Mouse (Mus musculus) forebrain, embryonic 11.5 days (tissue): ENCODE measurements at regions not wholly inside any gene's neighbourhood (a gene's known extent, or its start where the extent isn't known, plus 50 kb on each side); places are given as distances from the start of the nearest gene placed in this dataset.

Experiments used
- ATAC-seq: fragments of 200-750 bp; cut with Nextera tagmentation; replicated peaks from 2 replicates; pipeline ENCODE4 v1.8.0; 2017; ENCODE audit warnings: moderate TSS enrichment; ENCODE audit not compliant: low FRiP score
- DNase-seq: peaks from one replicate; pipeline ENCODE4 v3.0.0-alpha.2; 2017; ENCODE audit warnings: low spot score
- H3K27ac ChIP-seq: fragments of 300-500 bp; sonication (generic); 2 replicates; pipeline ENCODE4 v1.5.1; 2014; ENCODE audit warnings: low read depth, low read length
- H3K27me3 ChIP-seq: fragments of 300-500 bp; sonication (generic); 2 replicates; pipeline ENCODE4 v1.6.1; 2014; ENCODE audit warnings: mild to moderate bottlenecking, low read length, mixed read lengths; ENCODE audit not compliant: control insufficient read depth, insufficient read depth
- H3K36me3 ChIP-seq: fragments of 300-500 bp; sonication (generic); 2 replicates; pipeline ENCODE4 v1.6.1; 2014; ENCODE audit warnings: mild to moderate bottlenecking, low read length, moderate library complexity, mixed read lengths; ENCODE audit not compliant: control insufficient read depth, insufficient read depth
- H3K4me1 ChIP-seq: fragments of 300-500 bp; sonication (generic); replicated peaks from 2 replicates; pipeline ENCODE4 v1.6.1; 2014; ENCODE audit warnings: low read length, mixed read lengths; ENCODE audit not compliant: control insufficient read depth, insufficient read depth
- H3K4me2 ChIP-seq: fragments of 300-500 bp; sonication (generic); 2 replicates; pipeline ENCODE4 v1.6.1; 2014; ENCODE audit warnings: low read depth, mild to moderate bottlenecking, low read length, moderate library complexity, mixed read lengths; ENCODE audit not compliant: severe bottlenecking
- H3K4me3 ChIP-seq: fragments of 300-500 bp; sonication (generic); 2 replicates; pipeline ENCODE4 v1.5.1; 2014; ENCODE audit warnings: low read depth, low read length
- H3K9ac ChIP-seq: fragments of 300-500 bp; sonication (generic); 2 replicates; pipeline ENCODE4 v1.6.1; 2014; ENCODE audit warnings: low read length
- H3K9me3 ChIP-seq: fragments of 300-500 bp; sonication (generic); 2 replicates; pipeline ENCODE4 v1.6.1; 2016; ENCODE audit warnings: low read length, mixed read lengths; ENCODE audit not compliant: control insufficient read depth
- WGBS: fragments of 180-500 bp; shearing (Covaris S2); extraction: QIAGEN DNeasy Blood & Tissue Kit; methylation state at CpG from one replicate; pipeline ENCODE4 v1.1.7; 2014; 5-methylcytosine and 5-hydroxymethylcytosine counted together

DNA sequence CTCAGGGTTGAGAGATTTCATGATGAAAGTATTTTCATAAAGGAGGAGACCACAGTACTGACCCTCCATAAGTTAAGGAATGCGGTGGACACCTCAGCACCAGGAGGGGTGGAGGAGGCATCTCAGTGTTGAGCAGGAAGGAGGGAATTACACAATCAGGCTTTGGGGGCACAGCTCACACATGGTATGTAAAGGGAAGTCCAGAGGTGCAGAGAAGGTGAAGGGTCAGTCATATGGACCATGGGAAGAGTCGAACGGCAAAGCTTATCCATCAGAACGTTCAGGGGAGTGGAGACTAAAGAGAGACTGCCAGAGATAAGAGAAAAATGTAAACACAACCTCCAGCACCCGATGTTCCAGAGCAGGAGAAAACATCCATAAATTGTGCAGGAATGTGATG, 166.4 kb upstream of the Dapk1 start:
- no peak overlapping the region for H3K4me3 ChIP-seq
- no peaks in the 10 kb centered on the region; the same call in 1 of the 2 replicates for H3K9me3 ChIP-seq
- no peak overlapping the region; the same call in 1 of the 2 replicates for H3K27ac ChIP-seq
- no peaks in the 10 kb centered on the region for H3K4me1 ChIP-seq
- no peak overlapping the region for H3K9ac ChIP-seq
- no peaks in the 10 kb centered on the region for H3K36me3 ChIP-seq
- ATAC-seq (no peak), DNase-seq (no peak)
- H3K27me3 ChIP-seq: no peaks in the 10 kb centered on the region
- WGBS: 83% methylated on average over 5 of the region's 5 CpGs
- H3K4me2 ChIP-seq: no peak overlapping the region

DNA sequence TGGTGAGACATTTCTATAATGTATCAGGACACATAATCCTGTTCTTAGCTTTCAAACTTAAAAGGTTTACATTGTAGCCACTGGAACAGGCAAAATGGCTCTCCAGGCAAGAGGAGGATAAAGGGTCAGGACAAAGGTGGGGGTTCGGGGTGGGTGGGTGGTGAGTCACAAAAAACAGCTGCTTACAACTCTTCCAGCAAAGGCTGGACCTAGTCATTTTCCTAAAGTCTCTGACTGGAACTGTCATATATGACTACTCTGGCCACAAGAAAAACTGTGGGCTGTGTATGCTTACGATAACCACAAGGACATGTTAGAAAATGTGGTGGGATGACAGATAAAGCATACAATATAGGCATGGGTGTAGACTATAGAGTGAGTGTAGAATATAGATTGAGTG, 163.6 kb upstream of the Dapk1 start:
- DNase-seq: peak; percentile 23
- Histone ChIP-seq H3K4me1 (no peaks in the 10 kb centered on the region), H3K4me2 (no peak overlapping the region), H3K27ac (no peak overlapping the region), H3K27me3 (no peaks in the 10 kb centered on the region), H3K36me3 (no peaks in the 10 kb centered on the region), H3K9me3 (no peaks in the 10 kb centered on the region), H3K4me3 (no peak overlapping the region), H3K9ac (no peak overlapping the region)
- WGBS: 88% methylated on average over 2 of the region's 2 CpGs
- ATAC-seq: no peak

DNA sequence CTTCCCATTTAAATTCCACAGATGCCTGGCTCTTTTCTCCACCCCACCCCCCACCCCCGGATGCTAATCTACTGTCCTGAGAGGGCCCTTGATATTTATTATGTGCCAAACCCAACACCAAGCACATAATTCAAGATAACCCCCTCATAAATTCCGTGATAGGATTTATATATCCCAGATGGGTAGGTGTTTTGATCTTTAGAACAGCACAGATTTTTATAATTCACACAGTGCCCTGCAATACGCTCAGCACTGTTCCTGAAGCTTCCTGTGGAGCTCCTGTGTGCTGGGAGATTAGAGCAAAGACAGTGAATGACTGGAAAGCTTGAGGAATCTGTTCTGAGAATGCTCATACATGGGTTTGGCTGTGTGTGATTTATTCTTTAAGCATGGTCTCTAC, 161.2 kb upstream of the Dapk1 start:
- no peaks in the 10 kb centered on the region for H3K9me3 ChIP-seq
- H3K27ac ChIP-seq: no peak overlapping the region
- 67% methylated on average over 3 of the region's 3 CpGs for WGBS
- no peak overlapping the region for H3K4me3 ChIP-seq
- no peak for ATAC-seq
- no peak overlapping the region for H3K9ac ChIP-seq
- H3K4me2 ChIP-seq: no peak overlapping the region
- no peak for DNase-seq
- no peaks in the 10 kb centered on the region for H3K27me3 ChIP-seq
- H3K36me3 ChIP-seq: no peaks in the 10 kb centered on the region
- no peaks in the 10 kb centered on the region for H3K4me1 ChIP-seq

DNA sequence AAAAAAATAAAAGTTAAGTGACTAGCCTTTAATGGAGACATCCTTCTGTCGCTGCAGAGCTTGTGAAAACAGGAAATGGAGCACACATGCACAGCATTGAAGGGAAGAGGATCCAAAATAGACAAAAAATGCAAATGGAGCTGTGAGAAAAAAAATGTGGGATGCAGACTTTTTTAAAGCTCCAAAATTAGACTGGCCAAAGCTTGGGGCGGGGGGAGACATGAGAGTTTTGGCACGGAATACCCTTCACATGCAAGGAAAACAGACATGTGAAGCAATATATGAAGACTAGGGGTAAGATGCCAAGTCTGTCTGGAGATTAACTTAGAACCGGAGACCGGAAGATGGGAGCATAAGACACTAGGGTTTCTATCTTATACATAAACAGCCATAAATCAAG, 156.6 kb upstream of the Dapk1 start:
- Histone ChIP-seq H3K36me3 (no peaks in the 10 kb centered on the region), H3K4me3 (no peak overlapping the region), H3K4me2 (no peak overlapping the region), H3K27ac (no peak overlapping the region), H3K4me1 (no peaks in the 10 kb centered on the region), H3K9ac (no peak overlapping the region), H3K9me3 (no peaks in the 10 kb centered on the region), H3K27me3 (no peaks in the 10 kb centered on the region)
- WGBS: 87% methylated on average over 5 of the region's 5 CpGs
- no peak for ATAC-seq
- no peak for DNase-seq

DNA sequence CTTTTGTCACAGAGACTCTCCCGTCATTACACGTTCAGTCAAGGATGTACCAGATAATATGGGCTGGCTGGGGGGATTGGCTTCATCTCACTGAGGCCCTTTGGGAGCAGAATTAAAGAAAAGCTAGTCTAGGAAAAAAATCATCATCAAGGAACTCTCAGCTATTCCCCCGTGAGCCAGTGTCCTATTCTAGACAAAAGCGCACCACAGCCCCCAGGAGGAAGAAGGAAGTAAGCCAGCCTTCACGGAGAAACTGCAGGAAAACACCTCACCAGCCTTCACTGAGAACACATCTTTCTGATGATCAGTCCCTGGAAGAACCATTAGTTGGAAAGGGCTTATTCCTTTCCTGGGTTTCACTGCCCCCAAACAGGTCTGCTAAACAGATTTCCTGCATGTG, 154.8 kb upstream of the Dapk1 start:
- ATAC-seq (no peak), DNase-seq (peak; percentile 41)
- Histone ChIP-seq H3K27ac (no peak overlapping the region), H3K4me3 (no peak overlapping the region), H3K9ac (no peak overlapping the region), H3K36me3 (no peaks in the 10 kb centered on the region), H3K4me2 (no peak overlapping the region), H3K27me3 (no peaks in the 10 kb centered on the region), H3K4me1 (no peaks in the 10 kb centered on the region), H3K9me3 (no peaks in the 10 kb centered on the region)
- 70% methylated on average over 5 of the region's 5 CpGs for WGBS

DNA sequence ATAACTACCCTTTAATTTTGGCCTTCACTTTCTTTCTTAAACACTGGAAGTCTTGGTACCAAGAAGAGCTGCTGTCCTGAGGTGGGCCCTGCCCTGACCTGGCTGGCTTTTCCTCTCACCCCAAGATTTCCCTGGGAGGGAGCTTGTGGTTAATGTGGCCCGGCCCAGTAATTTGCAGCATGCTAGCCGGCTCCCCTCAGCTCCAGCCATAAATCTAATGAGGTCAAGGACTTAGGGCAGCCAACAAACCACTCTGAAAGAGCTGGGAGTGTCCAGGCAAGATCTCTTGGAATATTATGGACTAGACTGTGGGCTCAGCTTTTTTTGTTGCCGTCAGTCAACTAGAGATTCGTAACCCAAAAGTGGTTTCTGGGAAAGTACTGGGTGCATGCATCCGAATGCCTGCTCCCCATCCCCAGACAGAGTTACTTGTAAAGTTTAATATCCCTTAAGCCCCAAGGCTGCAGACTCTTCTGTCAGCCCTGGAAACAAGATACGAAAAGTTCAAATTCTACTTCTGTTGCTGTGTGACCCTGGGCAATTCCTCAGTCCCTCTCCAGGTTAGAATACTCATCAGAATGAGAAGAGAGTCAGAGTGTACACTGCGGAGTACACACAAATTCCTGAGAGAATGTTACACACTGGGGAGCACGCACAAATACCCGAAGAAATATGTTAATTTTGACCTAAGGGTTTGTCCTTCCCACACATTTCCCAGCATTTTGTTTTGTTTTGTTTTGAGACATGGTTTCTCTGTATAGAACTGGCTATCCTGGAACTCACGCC, 150.8 kb upstream of the Dapk1 start:
- no peak for DNase-seq
- WGBS: 79% methylated on average over 10 of the region's 10 CpGs
- H3K9me3 ChIP-seq: no peaks in the 10 kb centered on the region
- H3K4me2 ChIP-seq: no peak overlapping the region
- no peaks in the 10 kb centered on the region for H3K36me3 ChIP-seq
- no peak for ATAC-seq
- H3K27ac ChIP-seq: no peak overlapping the region
- H3K4me1 ChIP-seq: peaks cover 5% of the 10 kb centered on the region; the same call in 1 of the 2 replicates
- H3K27me3 ChIP-seq: no peaks in the 10 kb centered on the region
- H3K9ac ChIP-seq: no peak overlapping the region
- H3K4me3 ChIP-seq: no peak overlapping the region

DNA sequence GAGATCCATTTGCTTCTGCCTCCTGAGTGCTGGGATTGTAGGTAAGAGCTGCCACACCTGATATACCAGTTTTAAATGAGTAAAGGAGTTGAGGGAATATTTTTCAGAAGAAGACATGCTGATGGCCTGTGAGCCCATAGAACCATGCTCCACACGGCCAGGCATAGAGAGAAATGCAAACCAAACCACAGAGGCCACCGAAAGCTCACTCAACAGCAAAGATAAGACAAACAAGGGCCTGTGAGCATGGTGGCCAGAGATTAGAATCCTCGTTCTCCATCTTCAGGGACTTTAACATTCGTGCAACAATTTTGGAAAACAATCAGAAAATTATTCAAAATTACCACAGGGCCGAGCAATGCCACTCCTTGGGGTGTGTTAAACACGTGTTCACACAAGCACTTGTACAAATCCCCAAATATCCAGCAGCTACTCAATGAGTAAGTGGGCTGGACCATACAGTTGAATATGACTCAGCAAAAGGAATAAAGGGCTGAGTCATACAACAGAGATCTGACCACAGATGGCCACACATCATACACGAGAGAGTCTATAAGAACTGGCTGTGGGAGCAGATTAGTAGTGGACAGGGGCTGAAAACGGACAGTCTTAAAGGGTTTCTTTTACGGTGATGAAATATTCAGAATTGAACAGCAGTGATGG, 147.8 kb upstream of the Dapk1 start:
- H3K4me2 ChIP-seq: no peak overlapping the region
- DNase-seq: peak; percentile 34
- H3K9ac ChIP-seq: no peak overlapping the region
- 87% methylated on average over 9 of the region's 9 CpGs for WGBS
- ATAC-seq: no peak
- H3K27ac ChIP-seq: no peak overlapping the region
- peaks cover 5% of the 10 kb centered on the region; the same call in 1 of the 2 replicates for H3K4me1 ChIP-seq
- H3K36me3 ChIP-seq: no peaks in the 10 kb centered on the region
- H3K4me3 ChIP-seq: no peak overlapping the region
- no peaks in the 10 kb centered on the region for H3K9me3 ChIP-seq
- H3K27me3 ChIP-seq: no peaks in the 10 kb centered on the region

DNA sequence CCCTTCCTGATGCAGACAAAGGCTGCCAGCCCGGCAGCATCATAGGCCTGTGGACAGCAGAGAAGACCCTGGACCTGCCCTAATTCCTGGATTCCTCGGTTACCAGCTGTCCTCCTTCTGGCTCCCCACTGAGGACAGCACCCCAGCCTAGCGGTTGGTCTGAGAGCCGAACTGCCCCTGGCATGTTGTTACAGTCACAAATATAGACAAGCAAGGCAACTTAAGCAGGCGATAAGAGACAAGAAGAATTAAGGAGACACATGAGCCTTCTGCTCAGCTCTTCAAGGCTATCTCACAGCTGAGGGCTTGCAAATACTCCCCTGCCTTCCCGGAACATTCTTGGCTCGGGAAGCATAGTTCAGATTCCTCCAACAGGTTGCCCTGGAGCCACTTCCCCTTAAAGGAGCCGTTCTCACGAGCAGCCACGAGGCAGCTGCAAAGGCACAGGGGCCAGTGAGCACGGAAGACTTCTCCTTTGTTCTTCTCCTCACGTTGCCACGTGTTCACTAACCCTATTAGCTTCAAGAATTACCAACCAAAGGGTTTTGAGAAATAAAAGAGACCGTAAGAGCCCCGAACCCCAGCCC, 146.6 kb upstream of the Dapk1 start:
- 0 out of 2 replicates have a peak overlapping the region, but pooled peaks have one; percentile 25 for H3K27ac ChIP-seq
- H3K4me2 ChIP-seq: no peak overlapping the region
- no peaks in the 10 kb centered on the region for H3K9me3 ChIP-seq

More for the DNA sequence above, 146.6 kb upstream of the Dapk1 start:
- Histone ChIP-seq H3K4me1 (peaks cover 5% of the 10 kb centered on the region; the same call in 1 of the 2 replicates), H3K9ac (no peak overlapping the region), H3K36me3 (no peaks in the 10 kb centered on the region), H3K4me3 (no peak overlapping the region), H3K27me3 (no peaks in the 10 kb centered on the region)
- peak; percentile 65 for DNase-seq
- whole genome bisulfite sequencing: 41% methylated on average over 15 of the region's 15 CpGs
- ATAC-seq: no peak
